Mouse (Mus musculus): ENCODE results near the gene Stard13.

Gene Stard13

DNA sequence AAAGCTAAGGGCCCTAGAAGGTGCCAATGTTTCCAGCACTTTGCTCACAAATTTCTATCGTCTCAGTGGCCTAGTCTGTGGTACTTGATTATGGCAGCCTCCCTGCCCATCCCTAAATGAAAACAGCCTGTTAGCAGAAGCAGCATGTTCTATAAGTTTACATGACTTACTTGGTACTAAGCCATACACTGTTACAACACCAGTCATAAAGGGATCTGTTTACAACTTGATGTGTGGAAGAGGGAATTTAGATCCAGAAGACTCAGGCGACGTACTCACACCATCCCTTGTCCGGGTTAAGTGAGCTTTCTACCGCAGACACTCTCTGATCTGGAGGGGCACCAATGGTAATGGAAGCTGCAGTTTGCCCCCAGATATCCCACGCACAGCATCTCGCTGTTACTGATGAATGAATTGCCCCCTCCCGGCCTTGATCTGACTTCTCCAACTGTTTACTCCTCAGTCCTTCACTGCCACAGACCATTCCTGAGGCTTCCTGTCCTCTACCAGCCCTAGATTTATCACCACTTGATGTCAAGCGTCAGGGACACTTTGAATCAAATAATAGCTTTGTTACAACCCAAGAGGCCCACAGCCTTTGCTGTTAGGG, 53.4 kb downstream of the Stard13 start:
- no peak for DNase-seq

DNA sequence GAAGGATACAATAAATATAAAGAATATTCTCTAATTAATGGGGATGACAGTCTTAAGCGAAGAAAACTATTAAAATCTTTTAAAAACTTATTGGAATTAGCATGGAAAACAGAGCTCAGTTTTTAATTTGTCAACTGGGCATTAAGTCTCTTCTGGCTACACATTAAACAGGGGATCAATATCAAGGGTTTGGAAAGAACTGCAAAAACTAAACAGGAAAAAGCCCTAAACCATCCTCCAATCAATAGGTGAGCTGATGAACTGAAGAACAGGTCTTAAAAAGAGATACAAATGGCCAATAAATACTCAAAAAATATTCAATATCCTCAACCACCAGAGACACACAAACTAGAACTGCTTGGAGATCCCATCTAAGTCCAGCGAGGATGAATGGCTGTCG, 56.5 kb downstream of the Stard13 start:
- no peak for DNase-seq

DNA sequence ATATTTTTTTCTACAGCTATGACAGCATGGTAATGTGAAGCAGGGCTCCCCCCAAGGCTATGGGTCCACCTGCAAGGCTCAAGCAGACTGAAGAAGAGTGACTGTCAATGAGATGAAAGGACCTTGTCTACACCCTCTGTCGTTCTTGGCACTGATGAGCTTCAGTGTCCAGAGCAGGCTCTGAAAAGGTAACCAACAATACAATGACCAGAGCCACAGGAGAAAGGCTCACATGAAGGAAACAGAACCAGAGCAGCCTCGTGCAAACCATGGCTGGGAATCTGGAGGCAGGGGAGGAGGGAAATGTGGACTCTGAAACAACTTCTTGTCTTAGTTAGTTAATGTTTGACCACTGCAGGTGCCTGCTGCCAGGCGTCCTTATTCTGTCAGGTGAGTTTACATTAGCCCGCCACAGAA, 57.7 kb downstream of the Stard13 start:
- DNase-seq, result no peak

DNA sequence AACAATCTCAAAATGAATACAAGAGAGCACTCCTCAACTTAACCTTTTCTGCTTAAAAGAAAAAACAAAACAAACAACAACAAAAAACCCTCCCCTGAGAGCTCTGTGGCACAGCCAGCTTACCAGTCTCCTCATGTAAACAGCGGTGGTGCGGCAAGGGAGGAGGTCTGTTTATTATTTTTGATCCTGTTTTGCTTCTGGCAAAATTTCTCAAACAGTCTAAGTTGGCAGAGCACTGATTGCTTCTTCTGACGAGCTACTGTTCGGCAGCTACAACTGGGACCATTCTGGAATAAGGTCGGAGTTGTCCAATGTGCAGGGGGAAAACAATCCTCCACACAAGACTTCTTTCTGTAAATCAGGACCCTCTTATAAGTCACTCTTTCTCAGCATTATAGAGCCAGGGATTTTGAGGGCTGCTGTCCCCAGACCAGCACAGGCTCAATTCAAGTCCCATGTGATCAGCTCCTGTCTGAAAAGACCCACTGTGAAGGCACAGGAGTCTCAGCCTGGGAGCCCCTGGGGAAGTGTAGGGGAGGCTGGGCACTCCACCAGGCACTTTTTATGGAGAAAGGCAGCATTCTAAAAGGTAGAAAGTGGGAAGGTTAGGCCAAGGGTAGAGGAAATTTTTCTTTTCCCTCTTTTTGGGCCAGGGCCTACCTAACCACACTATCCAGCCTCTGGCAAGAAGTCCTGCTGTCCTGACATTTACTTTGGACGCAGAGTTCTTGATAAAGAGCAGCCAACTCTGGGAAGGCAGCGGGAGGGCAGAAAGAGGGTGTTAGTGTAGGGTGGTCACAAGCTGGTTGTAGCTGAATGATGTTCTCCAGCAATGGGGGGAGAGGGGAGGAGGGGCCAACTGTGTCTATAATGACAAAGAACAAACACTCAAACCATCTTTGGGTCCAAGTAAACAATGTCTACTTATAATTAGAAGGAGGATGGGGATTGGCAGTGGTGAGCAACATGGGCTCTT, 58.9 kb downstream of the Stard13 start:
- peak; percentile 70 for DNase-seq

DNA sequence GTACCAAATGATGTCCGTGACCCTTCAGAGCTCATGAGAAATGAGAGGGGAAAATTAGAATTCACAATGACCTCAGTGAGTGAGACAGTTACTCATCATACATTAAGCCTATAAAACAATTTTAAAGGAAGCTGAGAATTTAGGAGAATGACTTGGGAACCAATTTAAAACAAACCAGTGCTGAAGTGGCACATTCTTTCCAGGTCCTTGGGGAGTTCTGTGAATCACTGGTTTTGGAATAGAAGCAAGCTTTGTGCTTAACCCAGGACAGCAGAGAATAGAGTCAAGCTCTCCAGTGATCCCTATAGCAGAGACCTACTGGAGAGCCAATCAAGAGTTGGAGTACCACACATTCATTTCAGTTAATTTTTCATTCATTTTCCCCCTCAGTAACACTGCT, 59.9 kb downstream of the Stard13 start:
- no peak for DNase-seq

DNA sequence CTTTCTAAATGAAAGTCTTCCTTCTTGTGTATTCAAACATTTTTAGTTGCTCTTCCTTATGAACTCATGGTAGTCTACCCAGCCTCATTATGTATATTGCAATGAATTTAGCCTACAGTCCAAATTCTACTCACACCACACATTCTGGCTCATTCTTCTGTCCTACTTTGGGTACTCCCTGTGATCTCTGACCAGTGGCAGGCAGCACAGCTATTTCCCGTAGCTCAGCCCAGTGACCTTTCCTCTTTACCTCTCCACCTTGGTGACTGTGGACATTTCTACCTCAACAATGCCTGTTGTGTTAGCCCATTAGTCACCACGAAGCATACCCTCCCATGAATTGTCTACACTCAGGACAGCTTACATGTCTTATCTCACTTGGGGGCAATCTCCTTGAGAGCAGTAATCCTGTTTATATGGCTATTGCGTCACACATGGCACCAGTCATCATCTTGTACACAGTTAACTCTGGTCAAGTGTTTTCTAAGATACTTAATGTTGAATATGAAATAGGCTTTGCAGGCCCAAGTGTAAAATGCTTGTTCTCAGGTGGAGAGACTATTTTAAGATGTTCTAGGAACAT, 63.4 kb downstream of the Stard13 start:
- no peak for DNase-seq

DNA sequence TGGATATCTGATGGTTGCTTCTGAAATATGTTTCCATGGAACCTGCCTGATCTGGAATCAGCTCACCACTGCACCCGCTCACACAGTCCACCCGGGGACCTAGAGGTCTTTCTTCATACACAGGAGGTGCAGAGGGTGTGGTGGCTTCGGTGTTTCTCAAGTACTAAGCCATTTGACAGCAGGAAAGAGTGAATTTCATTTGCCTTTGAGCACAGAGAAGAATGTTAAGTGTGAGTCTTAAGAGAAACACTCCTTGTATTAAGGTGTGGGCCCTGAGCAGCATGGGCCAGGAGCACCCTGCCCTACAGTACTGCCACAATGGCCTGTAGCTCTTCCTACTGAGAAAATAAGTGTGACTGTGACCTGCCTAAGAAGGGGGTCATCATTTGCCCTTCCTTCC, 65.4 kb downstream of the Stard13 start:
- peak; percentile 41 for DNase-seq

DNA sequence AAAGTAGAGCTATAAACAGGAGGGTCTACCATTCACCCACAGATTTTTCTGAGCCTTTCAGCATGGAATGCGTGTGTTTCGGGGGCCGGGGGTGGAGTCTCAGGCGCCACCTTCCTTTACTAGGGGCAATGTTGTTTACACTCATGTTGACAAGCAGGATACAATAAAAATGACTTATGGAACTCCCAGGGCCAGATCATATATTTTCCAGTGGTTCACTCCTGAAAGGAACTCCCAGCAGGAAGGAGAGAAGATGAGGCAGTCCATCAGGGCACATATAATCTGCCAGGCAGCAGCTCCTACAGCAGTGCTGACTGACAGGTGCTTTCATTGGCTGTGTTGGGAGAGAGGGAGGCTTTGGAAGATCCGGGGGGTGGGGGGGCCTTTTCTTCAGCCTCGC, 66.0 kb downstream of the Stard13 start:
- no peak for DNase-seq

DNA sequence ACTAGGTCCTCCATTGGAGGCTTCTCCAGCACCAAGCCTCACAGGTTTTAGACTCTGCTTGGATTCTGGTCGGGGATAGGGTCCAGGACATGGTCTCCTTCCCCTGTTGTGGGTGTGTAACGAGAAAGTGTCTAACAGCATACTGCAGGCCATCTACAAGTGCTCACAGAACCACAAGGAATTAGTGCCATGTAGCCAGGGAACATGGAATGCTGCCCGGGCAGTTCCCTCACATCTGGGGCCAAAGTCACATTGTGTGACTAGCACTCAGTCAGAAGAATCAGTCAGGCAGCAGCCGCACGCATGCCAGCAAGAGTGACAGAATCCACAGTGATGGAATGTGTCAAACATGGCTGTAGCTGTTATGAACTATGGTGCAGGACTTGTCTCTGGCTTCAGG, 67.4 kb downstream of the Stard13 start:
- peak; percentile 93 for DNase-seq

DNA sequence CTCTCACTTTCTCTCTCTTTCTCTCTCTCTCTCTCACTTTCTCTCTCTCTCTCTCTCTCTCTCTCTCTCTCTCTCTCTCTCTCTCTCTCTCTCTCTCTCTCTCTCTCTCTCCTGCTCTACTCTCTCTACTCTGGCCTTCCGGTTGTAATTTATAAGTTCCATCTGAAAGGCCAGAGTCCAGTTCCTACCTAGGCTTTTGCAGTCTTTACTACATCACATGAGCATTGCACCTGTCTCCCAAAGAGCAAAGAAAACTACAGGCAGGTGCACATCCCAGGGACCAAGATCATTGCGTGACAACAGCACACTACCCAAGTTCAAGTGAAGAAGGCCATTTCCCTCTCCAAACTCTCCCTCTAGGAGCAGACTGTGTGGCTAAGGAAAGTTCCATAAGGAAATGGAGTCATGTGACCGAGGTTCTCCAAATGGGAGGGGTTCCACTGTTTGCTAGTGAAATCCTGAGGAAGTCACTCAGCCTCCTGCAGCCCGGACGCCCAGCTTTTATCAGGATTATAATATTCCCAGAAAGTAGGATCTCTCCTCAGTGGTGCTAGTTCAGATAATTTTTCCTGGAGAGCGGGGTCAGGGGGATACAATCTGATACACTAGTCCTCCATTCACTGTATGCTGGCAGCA, 68.1 kb downstream of the Stard13 start:
- DNase-seq, result peak; percentile 41

DNA sequence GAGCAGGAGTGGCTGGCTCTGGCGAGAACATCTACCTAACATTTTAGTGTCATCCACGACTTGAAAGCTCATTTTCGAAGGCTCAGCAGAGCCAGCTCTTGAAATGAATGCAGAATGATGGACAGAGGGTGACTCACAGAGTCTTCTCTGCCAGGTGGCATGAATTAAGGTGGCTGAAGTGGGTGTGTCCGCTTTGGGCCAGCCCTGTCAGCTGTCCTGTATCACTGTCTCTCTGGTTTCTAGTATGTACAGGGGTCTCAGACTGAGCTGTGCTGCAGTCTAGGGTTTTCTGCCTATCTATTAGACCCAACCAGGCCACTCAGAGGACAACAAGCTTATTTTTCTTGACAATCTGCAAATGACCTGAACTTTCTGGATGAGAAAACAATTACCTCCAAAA, 68.8 kb downstream of the Stard13 start:
- no peak for DNase-seq

DNA sequence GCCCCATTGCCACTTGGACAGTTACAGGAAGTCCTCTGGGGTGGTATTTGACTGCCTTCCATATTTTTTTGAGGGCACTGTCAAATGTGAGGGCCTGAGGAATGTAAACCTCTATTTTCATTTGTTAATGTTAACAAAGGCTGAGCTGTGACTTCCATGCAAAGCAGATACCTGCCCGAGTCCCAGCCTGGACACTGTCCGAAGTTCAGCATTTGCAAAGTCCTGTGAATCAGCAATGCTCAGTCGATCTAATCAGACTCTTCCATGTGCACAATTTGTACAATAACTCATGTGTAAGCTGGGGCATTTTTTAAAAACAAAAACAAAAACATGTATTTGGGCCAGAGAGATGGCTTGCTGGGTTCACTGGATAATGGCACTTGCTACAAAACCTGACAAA, 71.0 kb downstream of the Stard13 start:
- no peak for DNase-seq

DNA sequence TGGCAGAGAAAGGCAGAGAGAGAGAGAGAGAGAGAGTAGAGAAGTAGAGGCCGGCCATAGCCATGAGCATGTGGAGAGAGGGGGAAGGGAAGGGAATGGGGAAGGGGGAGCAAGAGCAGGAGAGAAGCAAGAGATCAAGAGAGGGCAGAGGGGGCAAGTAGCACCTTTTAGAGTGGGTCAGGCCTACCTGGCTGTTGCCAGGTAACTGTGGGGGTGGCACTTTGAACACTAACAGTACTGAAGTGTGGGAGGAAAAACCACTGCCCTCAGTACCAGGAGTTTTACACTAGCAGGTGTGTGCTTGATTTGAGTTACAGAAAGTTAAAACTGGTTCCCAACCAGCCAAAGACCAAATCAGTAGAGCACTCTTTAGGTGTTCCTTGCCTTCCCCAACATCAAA, 78.4 kb downstream of the Stard13 start:
- no peak for DNase-seq

DNA sequence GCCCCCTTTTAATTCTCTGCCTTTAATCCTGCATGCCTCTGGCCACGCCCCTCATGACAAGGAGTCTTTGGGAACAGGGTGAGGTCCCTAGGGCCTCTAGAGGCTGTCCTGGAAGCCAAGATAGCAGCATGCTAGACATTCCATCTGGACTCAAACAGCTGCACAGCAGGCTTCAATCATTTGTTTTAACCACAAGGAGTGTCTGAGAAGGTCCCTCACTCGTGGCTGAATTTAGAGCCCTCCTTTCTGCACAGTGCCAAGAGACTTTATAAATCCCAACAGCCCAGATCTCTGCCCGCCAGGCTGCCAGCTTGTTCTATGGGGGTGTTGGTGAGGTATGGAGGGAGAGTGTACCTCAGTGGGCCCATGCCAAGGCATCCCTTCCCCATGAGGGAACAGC, 78.9 kb downstream of the Stard13 start:
- peak; percentile 81 for DNase-seq

DNA sequence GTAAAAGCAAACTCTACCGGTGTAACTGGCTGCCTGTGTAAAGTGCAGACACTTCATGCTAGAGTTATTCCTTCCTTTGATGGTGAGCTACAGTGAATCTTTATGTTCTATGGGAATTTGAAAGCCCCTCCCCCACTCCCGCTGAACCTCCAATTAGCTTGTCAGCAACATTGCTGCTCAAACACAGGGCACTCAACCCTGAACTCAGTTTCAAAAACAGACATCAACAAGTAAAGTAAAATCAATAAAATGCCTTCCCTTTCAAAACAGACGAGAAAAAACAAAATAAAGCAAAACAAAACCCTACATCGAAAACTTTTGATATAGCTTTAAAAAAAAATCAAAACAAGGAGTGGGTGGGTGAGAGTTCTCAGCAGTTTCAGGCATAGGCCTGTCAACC, 79.6 kb downstream of the Stard13 start:
- no peak for DNase-seq

DNA sequence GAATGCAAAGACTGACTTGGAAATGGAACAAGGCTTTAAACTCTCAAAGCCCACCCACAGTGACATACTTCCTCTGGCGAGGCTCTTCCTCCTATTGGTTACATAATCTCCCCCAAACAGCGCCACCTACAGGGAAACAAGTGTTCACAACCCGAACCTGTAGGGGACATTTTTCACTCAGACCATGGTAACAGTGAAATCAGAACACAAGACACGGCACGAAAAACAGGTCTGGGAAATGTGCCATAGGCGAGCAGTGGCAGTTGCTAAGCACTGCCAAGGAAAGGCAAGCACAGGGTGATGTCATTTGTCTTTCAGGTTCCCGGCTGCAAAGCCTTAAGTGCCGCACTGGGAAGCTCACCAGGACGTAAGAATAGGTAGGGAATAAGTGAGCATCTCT, 82.1 kb downstream of the Stard13 start:
- no peak for DNase-seq

DNA sequence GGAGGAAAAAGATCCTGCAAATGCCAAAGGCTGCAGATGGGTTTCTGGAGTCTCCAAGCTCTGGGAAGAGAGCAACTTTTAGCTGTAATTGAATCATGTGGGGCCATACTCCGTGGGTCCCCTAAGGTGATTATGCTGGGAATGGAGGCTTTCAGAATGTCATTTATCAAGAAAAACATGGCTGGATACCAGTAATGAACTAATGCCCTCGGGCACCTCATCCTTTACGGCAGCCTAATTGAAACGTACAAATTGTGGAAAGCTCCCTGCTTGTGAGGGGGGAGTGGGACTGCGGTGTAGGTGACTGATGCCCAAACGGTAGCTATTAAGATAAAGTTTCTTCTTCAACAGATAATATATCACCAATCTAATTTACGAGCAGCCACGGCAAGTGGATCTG, 84.1 kb downstream of the Stard13 start:
- DNase-seq, result no peak

DNA sequence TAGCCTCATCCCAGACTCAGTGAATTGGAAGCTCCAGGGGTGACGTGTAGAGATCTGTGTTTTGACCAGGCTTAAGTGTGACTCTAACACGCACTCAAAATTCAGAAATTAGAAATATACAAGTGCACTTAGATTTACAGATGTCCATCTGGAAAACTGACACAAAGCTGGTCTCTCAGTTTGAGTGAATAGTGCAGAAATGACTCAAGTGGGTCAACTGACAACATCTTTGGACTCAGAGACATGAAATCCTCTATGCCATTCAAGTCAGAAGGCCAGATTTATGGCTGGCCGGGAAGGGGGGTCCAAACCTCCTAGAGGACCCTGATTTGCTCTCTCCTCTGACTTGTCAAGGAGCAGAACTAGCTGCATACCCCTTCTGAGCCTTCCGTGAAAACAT, 85.6 kb downstream of the Stard13 start:
- no peak for DNase-seq

DNA sequence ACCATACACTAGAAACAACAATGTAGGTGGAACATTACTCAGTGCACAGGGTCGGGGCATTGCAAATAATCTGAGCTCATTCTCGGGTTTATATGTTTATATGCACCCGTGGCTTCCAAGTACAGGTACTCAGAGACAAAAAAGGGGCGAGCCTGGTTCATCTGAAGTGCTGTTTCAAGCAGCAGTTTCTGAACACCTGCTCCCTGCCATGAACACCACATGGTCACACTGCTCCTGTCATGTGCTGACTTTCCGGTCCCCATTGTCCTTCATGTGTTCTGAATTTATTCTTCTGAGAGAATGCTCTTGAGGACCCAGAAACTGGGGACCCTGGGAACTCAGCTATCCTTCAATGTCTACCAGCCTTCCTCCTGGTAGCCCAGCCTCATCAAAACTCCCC, 87.8 kb downstream of the Stard13 start:
- no peak for DNase-seq

DNA sequence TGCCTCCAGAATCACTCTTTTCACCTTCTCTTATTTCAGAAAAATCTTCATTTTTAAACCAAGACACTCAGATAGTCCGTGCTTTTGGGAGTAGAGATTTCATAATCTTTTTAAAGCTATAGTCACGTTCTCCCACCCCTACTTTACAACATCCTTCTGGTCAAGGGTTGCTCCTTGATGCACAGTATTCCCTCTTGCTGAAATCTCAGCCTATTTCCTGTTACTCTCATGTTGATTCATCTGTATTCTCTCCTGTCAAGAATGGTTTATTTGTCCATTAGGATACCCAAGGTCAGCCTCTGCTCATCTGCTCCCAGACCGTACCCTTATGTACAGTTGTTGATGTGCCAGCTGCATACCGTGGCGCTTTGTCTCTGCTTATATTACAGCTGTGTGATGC, 89.7 kb downstream of the Stard13 start:
- no peak for DNase-seq

DNA sequence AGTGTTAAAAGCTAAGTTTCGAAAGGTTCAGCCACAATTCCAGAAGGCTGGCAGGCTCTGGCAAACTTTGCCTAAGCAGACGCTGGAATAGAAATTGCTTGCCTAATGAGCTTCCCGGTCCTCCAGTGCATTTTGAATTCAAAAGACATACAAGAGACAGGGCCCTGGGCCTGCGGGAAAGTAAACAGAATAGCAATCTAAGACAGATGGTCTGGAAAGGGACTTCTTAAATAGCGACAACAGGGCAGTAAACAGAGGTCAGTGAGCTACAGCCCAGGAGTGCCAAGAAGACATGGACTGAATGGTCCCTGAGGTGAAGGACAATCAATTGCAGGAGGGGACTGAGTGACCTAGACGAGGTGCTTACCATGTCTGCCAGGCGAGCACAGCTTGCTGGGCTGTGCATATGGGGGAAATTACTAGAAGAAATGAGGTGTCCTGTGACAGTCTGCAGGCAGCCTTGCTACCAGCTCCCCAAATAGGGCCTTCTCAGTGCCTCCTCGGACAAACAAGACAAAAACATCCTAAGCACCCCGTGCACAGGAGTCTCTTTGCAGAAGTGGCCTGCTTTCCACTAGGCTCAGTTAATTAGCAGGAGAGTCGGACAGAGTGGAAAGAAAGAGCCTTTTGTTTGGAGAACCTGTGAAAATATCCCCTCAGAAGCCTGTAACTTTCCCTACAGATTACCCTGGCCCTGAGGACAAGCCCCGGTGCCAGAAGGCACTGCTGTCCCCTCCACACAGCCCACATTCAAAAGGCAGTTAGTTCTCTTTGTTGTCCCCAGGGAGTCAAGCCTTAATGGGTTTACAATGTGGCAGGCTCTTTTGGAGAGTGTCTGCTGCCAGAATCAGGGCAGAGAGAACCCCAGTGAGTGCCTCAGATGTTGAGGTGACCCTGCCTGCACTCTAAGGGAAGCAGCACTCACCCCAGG, 90.7 kb downstream of the Stard13 start:
- DNase-seq, result peak; percentile 74

DNA sequence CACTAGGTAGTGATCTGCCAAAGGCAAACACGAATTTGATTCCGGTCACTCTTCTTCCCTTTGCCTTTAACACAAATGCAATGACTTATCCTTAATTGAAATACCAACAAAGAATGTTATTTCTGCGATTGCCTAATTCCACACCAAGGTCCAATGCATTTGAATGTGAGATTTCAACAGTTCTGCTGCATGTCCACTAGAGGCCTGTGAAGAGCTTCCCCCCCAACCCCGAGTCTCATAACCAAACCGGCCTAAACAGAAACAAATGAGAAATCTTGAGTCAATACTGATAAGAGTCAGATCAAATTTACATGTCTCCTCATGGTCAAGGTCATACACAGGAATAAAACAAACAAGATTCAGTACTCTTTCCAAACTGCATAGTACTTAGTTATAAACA, 91.4 kb downstream of the Stard13 start:
- peak; percentile 75 for DNase-seq

Measured in lung, postnatal 10 days (tissue).